Mouse (Mus musculus) kidney, adult 2 months (tissue): Measurements from ENCODE around the gene Nmnat3.

Source experiments
- CTCF ChIP-seq: fragments of 200-500 bp; conservative IDR thresholded peaks from 2 replicates; pipeline ENCODE4 v1.5.1; 2011; ENCODE audit warnings: low read depth, mild to moderate bottlenecking, control low read depth, low read length, moderate library complexity, mixed read lengths; ENCODE audit not compliant: insufficient read depth, insufficient read length
- POLR2A ChIP-seq: fragments of 200-500 bp; IDR thresholded peaks from one replicate; pipeline ENCODE4 v1.6.1; 2011; ENCODE audit warnings: low read depth, low read length, control low read depth

GRCm38 (mm10) chr9:98346240-98346639 lies 59.0 kb downstream of the Nmnat3 start:
- TF ChIP-seq CTCF, result no peak
- no peak for TF ChIP-seq POLR2A
